Mouse (Mus musculus): ENCODE measurements at regions not wholly inside any gene's neighbourhood (a gene's known extent, or its start where the extent isn't known, plus 50 kb on each side); places are given as distances from the start of the nearest gene placed in this dataset.
A peak's percentile ranks its signal among the peaks of the same experiment; 100 is the strongest.

DNA sequence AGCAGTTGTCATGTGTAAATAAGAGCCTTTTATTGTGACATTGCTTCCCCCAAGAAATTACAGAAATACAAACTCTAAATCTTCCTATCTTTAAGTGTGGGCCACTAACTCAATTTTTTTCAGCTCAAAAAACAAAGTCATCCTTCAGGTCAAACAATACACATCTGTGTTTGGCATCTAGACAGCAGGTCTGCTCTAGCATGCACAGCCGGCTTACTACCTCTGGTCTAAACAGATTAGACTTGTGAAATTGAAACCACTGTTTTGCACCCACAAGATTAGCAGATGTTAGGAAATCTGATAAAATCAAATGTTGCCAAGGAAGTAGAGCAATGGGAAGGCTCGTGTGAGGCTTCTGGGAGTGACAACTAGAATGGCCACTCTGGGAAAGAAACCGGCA lies 195.5 kb upstream of the Il12b start:
- ATAC-seq (replicated peaks; ENCODE audit: low FRiP score, low TSS enrichment, low read depth) (no peak), DNase-seq (ENCODE audit: low spot score) (no peak)
- Histone ChIP-seq H3K4me1 (replicated peaks; ENCODE audit: control insufficient read depth, insufficient read depth, low read length) (no peaks in the 10 kb centered on the region), H3K4me3 (ENCODE audit: low read depth, low read length) (no peak overlapping the region), H3K9me3 (ENCODE audit: control insufficient read depth, low read length) (no peaks in the 10 kb centered on the region), H3K4me2 (ENCODE audit: low read length) (no peak overlapping the region), H3K27me3 (replicated peaks; ENCODE audit: control insufficient read depth, insufficient read depth, low read length) (no peaks in the 10 kb centered on the region), H3K9ac (ENCODE audit: low read length) (no peak overlapping the region), H3K36me3 (ENCODE audit: control insufficient read depth, insufficient read depth, low read length) (no peaks in the 10 kb centered on the region), H3K27ac (ENCODE audit: low read depth) (no peak overlapping the region)
- WGBS: 67% methylated on average over 3 of the region's 3 CpGs

DNA sequence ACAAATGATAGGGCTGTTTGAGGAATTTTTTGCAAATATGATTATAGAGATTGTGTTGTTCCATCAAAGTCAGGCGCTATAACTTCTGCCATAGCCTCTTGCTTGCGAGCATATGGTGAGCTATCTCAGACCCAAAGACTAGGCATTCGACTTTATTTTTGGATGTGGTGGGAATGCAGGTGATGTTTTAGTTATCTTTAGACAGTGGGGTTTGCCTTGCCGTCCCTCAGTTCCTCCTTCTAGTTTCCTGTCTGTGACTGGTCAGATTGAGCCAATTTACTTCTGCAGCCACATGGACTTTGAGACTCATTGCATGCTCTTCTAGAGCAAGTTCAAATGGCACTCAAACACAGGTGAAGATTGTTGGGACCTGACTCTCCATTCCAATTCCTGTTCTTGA lies 193.0 kb upstream of the Il12b start:
- DNase-seq (ENCODE audit: low spot score): no peak
- 95% methylated on average over 4 of the region's 4 CpGs for WGBS
- no peak overlapping the region for H3K9ac ChIP-seq (ENCODE audit: low read length)

DNA sequence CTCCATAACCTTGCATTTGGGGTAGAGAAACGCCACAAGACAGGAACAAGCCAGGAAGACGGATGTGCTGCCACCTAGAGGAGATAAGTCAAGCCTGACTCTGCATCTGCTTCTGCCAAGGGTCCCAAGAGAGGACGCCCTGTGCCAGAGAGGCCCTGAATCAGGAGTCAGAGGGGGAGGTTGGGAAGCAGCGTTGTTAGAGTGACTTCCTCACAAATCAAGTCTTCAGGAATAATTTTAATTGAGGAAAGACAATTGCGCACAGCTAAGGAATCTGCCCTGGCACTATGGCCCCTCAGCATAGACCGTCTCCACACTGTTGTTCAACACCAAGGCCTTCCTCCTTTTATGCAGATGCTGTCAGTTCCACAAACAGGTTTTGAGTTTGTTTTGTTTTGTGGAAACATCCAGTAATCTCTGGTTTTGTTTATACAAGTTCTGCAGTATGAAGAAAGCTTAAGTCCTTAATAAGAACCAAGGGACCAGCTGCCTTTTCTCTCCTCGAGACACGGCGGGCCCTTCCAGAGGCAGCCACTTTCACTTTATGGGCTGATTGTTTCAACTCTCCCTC lies 187.9 kb upstream of the Il12b start:
- no peaks in the 10 kb centered on the region for H3K27me3 ChIP-seq (replicated peaks; ENCODE audit: control insufficient read depth, insufficient read depth, low read length)
- 47% methylated on average over 9 of the region's 9 CpGs for WGBS
- no peak overlapping the region for H3K4me2 ChIP-seq (ENCODE audit: low read length)
- H3K4me3 ChIP-seq (ENCODE audit: low read depth, low read length): no peak overlapping the region
- ATAC-seq (replicated peaks; ENCODE audit: low FRiP score, low TSS enrichment, low read depth) (no peak), DNase-seq (ENCODE audit: low spot score) (peak; percentile 60)
- no peaks in the 10 kb centered on the region for H3K4me1 ChIP-seq (replicated peaks; ENCODE audit: control insufficient read depth, insufficient read depth, low read length)
- no peaks in the 10 kb centered on the region for H3K9me3 ChIP-seq (ENCODE audit: control insufficient read depth, low read length)
- H3K36me3 ChIP-seq (ENCODE audit: control insufficient read depth, insufficient read depth, low read length): no peaks in the 10 kb centered on the region
- H3K9ac ChIP-seq (ENCODE audit: low read length): no peak overlapping the region
- no peak overlapping the region; the same call in 1 of the 2 replicates for H3K27ac ChIP-seq (ENCODE audit: low read depth)

More for the DNA sequence above, 193.0 kb upstream of the Il12b start:
- Histone ChIP-seq H3K4me1 (replicated peaks; ENCODE audit: control insufficient read depth, insufficient read depth, low read length) (no peaks in the 10 kb centered on the region), H3K4me2 (ENCODE audit: low read length) (no peak overlapping the region), H3K27ac (ENCODE audit: low read depth) (no peak overlapping the region), H3K4me3 (ENCODE audit: low read depth, low read length) (no peak overlapping the region), H3K27me3 (replicated peaks; ENCODE audit: control insufficient read depth, insufficient read depth, low read length) (no peaks in the 10 kb centered on the region), H3K9me3 (ENCODE audit: control insufficient read depth, low read length) (no peaks in the 10 kb centered on the region), H3K36me3 (ENCODE audit: control insufficient read depth, insufficient read depth, low read length) (no peaks in the 10 kb centered on the region)
- no peak for ATAC-seq (replicated peaks; ENCODE audit: low FRiP score, low TSS enrichment, low read depth)

DNA sequence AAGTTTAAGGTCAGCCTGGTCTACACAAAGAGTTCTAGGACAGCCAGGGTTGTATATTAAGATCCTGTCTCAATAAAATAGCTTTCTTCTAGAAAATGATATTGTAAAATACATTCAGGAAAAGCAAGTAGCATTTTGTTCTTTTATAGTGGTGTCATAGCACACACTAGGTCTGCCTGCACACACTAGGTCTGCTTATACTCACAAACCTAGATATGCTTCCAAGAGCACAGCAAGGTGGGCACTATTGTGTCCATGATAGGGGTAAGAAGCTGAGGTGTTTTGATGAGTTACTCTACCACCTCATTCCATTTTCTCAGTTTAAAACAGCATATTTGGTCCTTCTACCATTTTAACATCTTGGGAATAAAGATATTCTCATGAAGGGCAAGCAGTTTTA lies 185.8 kb upstream of the Il12b start:
- Histone ChIP-seq H3K4me2 (ENCODE audit: low read length) (no peak overlapping the region), H3K27me3 (replicated peaks; ENCODE audit: control insufficient read depth, insufficient read depth, low read length) (no peaks in the 10 kb centered on the region), H3K36me3 (ENCODE audit: control insufficient read depth, insufficient read depth, low read length) (no peaks in the 10 kb centered on the region), H3K27ac (ENCODE audit: low read depth) (no peak overlapping the region), H3K9me3 (ENCODE audit: control insufficient read depth, low read length) (no peaks in the 10 kb centered on the region), H3K4me1 (replicated peaks; ENCODE audit: control insufficient read depth, insufficient read depth, low read length) (no peaks in the 10 kb centered on the region), H3K9ac (ENCODE audit: low read length) (no peak overlapping the region), H3K4me3 (ENCODE audit: low read depth, low read length) (no peak overlapping the region)
- ATAC-seq (replicated peaks; ENCODE audit: low FRiP score, low TSS enrichment, low read depth): no peak
- DNase-seq (ENCODE audit: low spot score): no peak

DNA sequence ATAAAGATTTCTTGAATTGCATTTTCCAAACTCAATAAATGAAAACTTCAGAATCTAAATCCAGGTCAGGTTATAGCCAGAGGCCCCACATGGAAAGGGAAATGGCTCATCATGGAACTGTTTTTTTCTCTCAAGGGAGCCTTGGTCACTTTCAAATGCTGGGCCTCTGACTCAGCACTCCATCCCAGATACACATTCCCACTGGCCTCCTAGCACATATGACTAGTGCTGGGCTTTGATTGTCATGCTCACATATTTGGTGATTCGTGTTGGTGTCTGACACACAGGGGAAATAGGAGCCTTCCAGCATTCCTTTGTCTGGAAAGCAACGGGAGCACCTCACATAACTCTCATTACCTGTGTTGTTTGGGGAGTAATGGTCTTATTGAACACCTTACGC lies 183.5 kb upstream of the Il12b start:
- ATAC-seq (replicated peaks; ENCODE audit: low FRiP score, low TSS enrichment, low read depth) (no peak), DNase-seq (ENCODE audit: low spot score) (no peak)
- Histone ChIP-seq H3K4me3 (ENCODE audit: low read depth, low read length) (no peak overlapping the region), H3K9me3 (ENCODE audit: control insufficient read depth, low read length) (no peaks in the 10 kb centered on the region), H3K4me1 (replicated peaks; ENCODE audit: control insufficient read depth, insufficient read depth, low read length) (no peaks in the 10 kb centered on the region), H3K27ac (ENCODE audit: low read depth) (no peak overlapping the region), H3K4me2 (ENCODE audit: low read length) (no peak overlapping the region), H3K36me3 (ENCODE audit: control insufficient read depth, insufficient read depth, low read length) (no peaks in the 10 kb centered on the region), H3K27me3 (replicated peaks; ENCODE audit: control insufficient read depth, insufficient read depth, low read length) (no peaks in the 10 kb centered on the region), H3K9ac (ENCODE audit: low read length) (no peak overlapping the region)
- 89% methylated on average over 3 of the region's 3 CpGs for WGBS

DNA sequence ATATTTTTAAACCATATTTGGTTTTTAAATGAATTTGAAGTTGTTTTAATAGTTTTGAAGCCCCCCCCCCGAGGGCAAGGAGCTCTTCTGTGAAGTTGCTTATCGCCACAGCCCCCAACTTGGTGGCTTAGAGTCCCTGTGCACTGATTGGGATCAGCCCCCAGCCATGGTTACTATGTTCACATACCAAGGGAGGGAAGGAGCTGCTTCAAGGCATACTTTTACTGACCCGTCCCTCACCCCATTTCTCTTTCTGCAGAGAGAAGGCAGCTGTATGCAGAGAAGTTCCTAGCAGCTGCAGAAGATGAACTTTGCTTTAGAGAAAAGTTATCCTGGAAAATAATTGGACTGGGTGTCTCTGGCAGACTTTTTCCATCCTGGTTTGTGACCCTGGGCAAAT lies 179.9 kb upstream of the Il12b start:
- Histone ChIP-seq H3K4me1 (replicated peaks; ENCODE audit: control insufficient read depth, insufficient read depth, low read length) (no peaks in the 10 kb centered on the region), H3K27me3 (replicated peaks; ENCODE audit: control insufficient read depth, insufficient read depth, low read length) (no peaks in the 10 kb centered on the region), H3K9ac (ENCODE audit: low read length) (no peak overlapping the region), H3K4me2 (ENCODE audit: low read length) (no peak overlapping the region), H3K36me3 (ENCODE audit: control insufficient read depth, insufficient read depth, low read length) (no peaks in the 10 kb centered on the region), H3K4me3 (ENCODE audit: low read depth, low read length) (no peak overlapping the region), H3K9me3 (ENCODE audit: control insufficient read depth, low read length) (no peaks in the 10 kb centered on the region), H3K27ac (ENCODE audit: low read depth) (no peak overlapping the region; the same call in 1 of the 2 replicates)
- ATAC-seq (replicated peaks; ENCODE audit: low FRiP score, low TSS enrichment, low read depth) (no peak), DNase-seq (ENCODE audit: low spot score) (peak; percentile 53)
- 36% methylated on average over 3 of the region's 3 CpGs for WGBS

DNA sequence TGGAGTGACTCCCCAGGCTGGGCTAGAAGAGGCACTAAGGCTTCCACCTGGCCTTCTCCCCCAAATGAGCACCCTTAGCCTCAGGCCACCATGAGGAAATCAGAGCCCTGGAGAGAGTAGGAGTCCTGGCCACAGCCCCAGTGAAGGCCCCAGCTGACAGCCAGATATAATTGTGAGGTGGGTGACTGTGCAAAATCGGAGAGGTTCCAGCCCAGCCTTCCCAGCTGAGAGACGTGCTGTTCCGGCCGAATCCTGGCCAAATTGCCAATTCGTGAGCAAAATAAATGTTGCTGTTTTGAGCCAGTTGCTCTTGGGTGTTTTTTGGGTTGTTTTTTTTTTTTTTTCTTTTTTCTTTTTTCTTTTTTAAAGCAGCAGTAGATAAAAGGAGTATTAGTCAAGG lies 169.9 kb upstream of the Il12b start:
- WGBS: 93% methylated on average over 5 of the region's 5 CpGs
- H3K4me2 ChIP-seq (ENCODE audit: low read length): no peak overlapping the region
- DNase-seq (ENCODE audit: low spot score) (no peak), ATAC-seq (replicated peaks; ENCODE audit: low FRiP score, low TSS enrichment, low read depth) (no peak)
- H3K27ac ChIP-seq (ENCODE audit: low read depth): no peak overlapping the region
- H3K36me3 ChIP-seq (ENCODE audit: control insufficient read depth, insufficient read depth, low read length): no peaks in the 10 kb centered on the region
- H3K4me3 ChIP-seq (ENCODE audit: low read depth, low read length): no peak overlapping the region
- no peaks in the 10 kb centered on the region for H3K9me3 ChIP-seq (ENCODE audit: control insufficient read depth, low read length)
- no peak overlapping the region for H3K9ac ChIP-seq (ENCODE audit: low read length)
- H3K27me3 ChIP-seq (replicated peaks; ENCODE audit: control insufficient read depth, insufficient read depth, low read length): no peaks in the 10 kb centered on the region
- no peaks in the 10 kb centered on the region for H3K4me1 ChIP-seq (replicated peaks; ENCODE audit: control insufficient read depth, insufficient read depth, low read length)

DNA sequence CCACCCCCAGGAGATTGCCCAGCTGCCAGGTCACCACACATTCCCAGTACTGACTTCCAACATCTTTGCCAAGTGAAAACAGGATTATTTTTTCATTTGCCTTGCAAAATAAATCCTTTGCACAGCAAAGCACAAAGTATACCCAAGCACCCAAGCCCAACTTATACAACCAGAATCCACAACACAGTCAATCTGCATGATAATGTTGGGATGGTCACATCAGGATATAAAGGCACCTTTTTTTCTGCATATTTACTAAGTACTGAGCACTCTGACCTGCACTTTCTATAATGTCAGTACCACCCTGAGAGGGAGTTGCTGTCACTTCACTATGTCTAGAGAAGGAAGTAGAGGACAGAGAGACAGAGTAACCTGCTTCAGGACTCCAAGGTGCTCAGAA lies 164.4 kb upstream of the Il12b start:
- Histone ChIP-seq H3K4me3 (ENCODE audit: low read depth, low read length) (no peak overlapping the region), H3K9me3 (ENCODE audit: control insufficient read depth, low read length) (no peaks in the 10 kb centered on the region), H3K36me3 (ENCODE audit: control insufficient read depth, insufficient read depth, low read length) (no peaks in the 10 kb centered on the region), H3K4me2 (ENCODE audit: low read length) (no peak overlapping the region), H3K9ac (ENCODE audit: low read length) (no peak overlapping the region), H3K4me1 (replicated peaks; ENCODE audit: control insufficient read depth, insufficient read depth, low read length) (no peaks in the 10 kb centered on the region), H3K27me3 (replicated peaks; ENCODE audit: control insufficient read depth, insufficient read depth, low read length) (no peaks in the 10 kb centered on the region), H3K27ac (ENCODE audit: low read depth) (no peak overlapping the region)
- ATAC-seq (replicated peaks; ENCODE audit: low FRiP score, low TSS enrichment, low read depth) (no peak), DNase-seq (ENCODE audit: low spot score) (no peak)

DNA sequence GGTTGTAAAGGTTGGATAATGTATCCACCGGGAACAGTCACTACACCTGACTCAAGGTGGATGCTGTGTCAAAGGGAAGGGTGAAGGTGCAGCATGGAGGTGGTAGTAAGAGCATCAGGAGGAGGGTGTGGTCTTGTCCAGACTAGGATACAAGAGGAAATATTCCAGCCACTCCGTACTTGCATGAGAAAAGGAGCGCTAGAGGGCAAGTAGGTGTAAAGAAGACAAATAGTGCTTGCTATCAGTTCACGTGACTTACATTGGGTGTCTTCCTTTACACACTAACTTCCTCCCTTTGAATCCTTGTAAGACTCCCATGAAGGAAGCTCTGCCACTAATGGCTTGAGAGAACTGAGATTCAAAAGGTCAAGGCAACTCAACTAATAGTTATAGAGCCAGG lies 161.8 kb upstream of the Il12b start:
- 84% methylated on average over 4 of the region's 4 CpGs for WGBS
- Histone ChIP-seq H3K27me3 (replicated peaks; ENCODE audit: control insufficient read depth, insufficient read depth, low read length) (no peaks in the 10 kb centered on the region), H3K4me2 (ENCODE audit: low read length) (no peak overlapping the region), H3K9me3 (ENCODE audit: control insufficient read depth, low read length) (no peaks in the 10 kb centered on the region), H3K9ac (ENCODE audit: low read length) (no peak overlapping the region), H3K36me3 (ENCODE audit: control insufficient read depth, insufficient read depth, low read length) (no peaks in the 10 kb centered on the region), H3K27ac (ENCODE audit: low read depth) (no peak overlapping the region), H3K4me3 (ENCODE audit: low read depth, low read length) (no peak overlapping the region), H3K4me1 (replicated peaks; ENCODE audit: control insufficient read depth, insufficient read depth, low read length) (no peaks in the 10 kb centered on the region)
- no peak for DNase-seq (ENCODE audit: low spot score)
- ATAC-seq (replicated peaks; ENCODE audit: low FRiP score, low TSS enrichment, low read depth): no peak
